Mouse (Mus musculus): Measurements from ENCODE around the gene Socs7.
A peak's percentile ranks its signal among the peaks of the same experiment; 100 is the strongest.

The Socs7 gene

GRCm38 (mm10) chr11:97343619-97344018, 18.7 kb upstream of the Socs7 start:
- DNase-seq: peak; percentile 74

GRCm38 (mm10) chr11:97345446-97345845, 16.9 kb upstream of the Socs7 start:
- DNase-seq: no peak

- no peak for DNase-seq
Measured at GRCm38 (mm10) chr11:97346383-97346782, 16.0 kb upstream of the Socs7 start.

- DNase-seq: no peak
Measured at GRCm38 (mm10) chr11:97347291-97347690, 15.1 kb upstream of the Socs7 start.

GRCm38 (mm10) chr11:97350035-97350434, 12.3 kb upstream of the Socs7 start:
- peak; percentile 88 for DNase-seq

GRCm38 (mm10) chr11:97352027-97352684, 10.2 kb upstream of the Socs7 start, which contains the start of gene Gpr179:
Gpr179 (minus strand) TSS chr11:97352077.
- no peak for DNase-seq

GRCm38 (mm10) chr11:97352935-97353597, 9.3 kb upstream of the Socs7 start:
- no peak for DNase-seq

- DNase-seq: no peak
Measured at GRCm38 (mm10) chr11:97354646-97355045, 7.7 kb upstream of the Socs7 start.

- DNase-seq: no peak
Measured at GRCm38 (mm10) chr11:97355247-97355646, 7.1 kb upstream of the Socs7 start.

GRCm38 (mm10) chr11:97357663-97358062, 4.7 kb upstream of the Socs7 start:
- DNase-seq: peak; percentile 93

GRCm38 (mm10) chr11:97362649-97362942, 245 bp downstream of the Socs7 start:
- peak; percentile 7 for DNase-seq

GRCm38 (mm10) chr11:97362943-97363643, 742 bp downstream of the Socs7 start:
- DNase-seq: peak; percentile 21

- no peak for DNase-seq
Measured at GRCm38 (mm10) chr11:97363644-97363995, 1.3 kb downstream of the Socs7 start.

- DNase-seq: no peak
Measured at GRCm38 (mm10) chr11:97365556-97365955, 3.2 kb downstream of the Socs7 start.

GRCm38 (mm10) chr11:97368501-97368900, 6.2 kb downstream of the Socs7 start:
- no peak for DNase-seq

GRCm38 (mm10) chr11:97370329-97371091, 8.2 kb downstream of the Socs7 start:
- DNase-seq: peak; percentile 21

- peak; percentile 38 for DNase-seq
Measured at GRCm38 (mm10) chr11:97372159-97372864, 10.0 kb downstream of the Socs7 start.

GRCm38 (mm10) chr11:97373402-97373801, 11.1 kb downstream of the Socs7 start:
- DNase-seq: no peak

GRCm38 (mm10) chr11:97380036-97380435, 17.7 kb downstream of the Socs7 start:
- DNase-seq: no peak

GRCm38 (mm10) chr11:97383017-97383416, 20.7 kb downstream of the Socs7 start:
- DNase-seq: peak; percentile 14

GRCm38 (mm10) chr11:97383764-97384163, 21.4 kb downstream of the Socs7 start:
- DNase-seq: no peak

GRCm38 (mm10) chr11:97387811-97388210, 25.5 kb downstream of the Socs7 start:
- DNase-seq: no peak

GRCm38 (mm10) chr11:97389127-97389526, 26.8 kb downstream of the Socs7 start:
- DNase-seq: peak; percentile 49

Measured in lung, postnatal 36 days (tissue).